Mouse (Mus musculus): Measurements from ENCODE around the gene Ms4a13. TPM values are rescaled to one million over a fixed set of nuclear protein-coding genes. Genes with fewer than 3 reads are reported as not detected.
A peak's percentile ranks its signal among the peaks of the same experiment; 100 is the strongest.
"Not testable (repeated sequence)": the region's sequence is repeated elsewhere in the genome, so short reads cannot be mapped to it uniquely, and the experiment has no call there.

Ms4a13 gene
- polyA plus RNA-seq, 1 experiment from 2014 or later = not detected

- 56% methylated on average over 5 of the region's 5 CpGs for WGBS
- peak; percentile 48; the same call in 1 of the 2 replicates for ATAC-seq (ENCODE audit: low FRiP score, low TSS enrichment)
These were observed 35.8 kb upstream of the Ms4a13 start, which contains the start of gene Ms4a12 for GRCm38 (mm10) chr19:11232348-11232747. Gene Ms4a12, minus strand, starts transcription at chr19:11232448.

GRCm38 (mm10) chr19:11192552-11192951 is 4.0 kb downstream of the Ms4a13 start:
- WGBS = 57% methylated on average over 1 of the region's 1 CpGs
- DNase-seq (ENCODE audit: low spot score) = peak; percentile 49
- peak; percentile 51; the same call in 1 of the 2 replicates for ATAC-seq (ENCODE audit: low FRiP score, low TSS enrichment)
- Histone ChIP-seq H3K4me1 (replicated peaks; ENCODE audit: control insufficient read depth, insufficient read depth) (no peaks in the 10 kb centered on the region), H3K27me3 (ENCODE audit: control insufficient read depth, insufficient read depth, low read length) (no peaks in the 10 kb centered on the region), H3K4me3 (ENCODE audit: low read depth, low read length) (no peak overlapping the region), H3K4me2 (replicated peaks; ENCODE audit: low read depth) (no peak overlapping the region), H3K9me3 (ENCODE audit: control insufficient read depth, low read length) (no peaks in the 10 kb centered on the region), H3K36me3 (ENCODE audit: control insufficient read depth, insufficient read depth, low read length) (no peaks in the 10 kb centered on the region), H3K27ac (replicated peaks) (no peak overlapping the region), H3K9ac (ENCODE audit: low read length) (no peak overlapping the region)
- TF ChIP-seq CTCF (IDR thresholded peaks at IDR 0.05; ENCODE audit: low read depth) (no peak), EP300 (optimal IDR thresholded peaks at IDR 0.05) (no peak)

More at GRCm38 (mm10) chr19:11232348-11232747, 35.8 kb upstream of the Ms4a13 start, which contains the start of gene Ms4a12:
- no peak within 1 kb of the TSS for H3K4me2 ChIP-seq (replicated peaks; ENCODE audit: low read depth)
- H3K27ac ChIP-seq (replicated peaks) = peak within 1 kb of the TSS; percentile 19; the same call in 1 of the 2 replicates
- no peaks in the 10 kb centered on the region for H3K9me3 ChIP-seq (ENCODE audit: control insufficient read depth, low read length)
- TF ChIP-seq EP300 (optimal IDR thresholded peaks at IDR 0.05) (no peak), CTCF (IDR thresholded peaks at IDR 0.05; ENCODE audit: low read depth) (no peak)
- no peaks in the 10 kb centered on the region for H3K36me3 ChIP-seq (ENCODE audit: control insufficient read depth, insufficient read depth, low read length)
- no peak for DNase-seq (ENCODE audit: low spot score)
- H3K9ac ChIP-seq (ENCODE audit: low read length) = no peak within 1 kb of the TSS
- no peak within 1 kb of the TSS for H3K4me3 ChIP-seq (ENCODE audit: low read depth, low read length)
- no peaks in the 10 kb centered on the region for H3K4me1 ChIP-seq (replicated peaks; ENCODE audit: control insufficient read depth, insufficient read depth)
- H3K27me3 ChIP-seq (ENCODE audit: control insufficient read depth, insufficient read depth, low read length) = no peaks in the 10 kb centered on the region

GRCm38 (mm10) chr19:11184121-11184520 is 12.4 kb downstream of the Ms4a13 start:
- Histone ChIP-seq H3K9ac (ENCODE audit: low read length) (no peak overlapping the region), H3K9me3 (ENCODE audit: control insufficient read depth, low read length) (no peaks in the 10 kb centered on the region), H3K27ac (replicated peaks) (no peak overlapping the region), H3K27me3 (ENCODE audit: control insufficient read depth, insufficient read depth, low read length) (no peaks in the 10 kb centered on the region), H3K4me2 (replicated peaks; ENCODE audit: low read depth) (no peak overlapping the region), H3K4me3 (ENCODE audit: low read depth, low read length) (no peak overlapping the region), H3K36me3 (ENCODE audit: control insufficient read depth, insufficient read depth, low read length) (no peaks in the 10 kb centered on the region), H3K4me1 (replicated peaks; ENCODE audit: control insufficient read depth, insufficient read depth) (no peaks in the 10 kb centered on the region)
- 24% methylated on average over 5 of the region's 5 CpGs for WGBS
- TF ChIP-seq EP300 (optimal IDR thresholded peaks at IDR 0.05) (no peak), CTCF (IDR thresholded peaks at IDR 0.05; ENCODE audit: low read depth) (peak; percentile 67)
- ATAC-seq (ENCODE audit: low FRiP score, low TSS enrichment) (no peak), DNase-seq (ENCODE audit: low spot score) (peak; percentile 38)

GRCm38 (mm10) chr19:11177464-11177863 is 19.1 kb downstream of the Ms4a13 start:
- Histone ChIP-seq H3K9me3 (ENCODE audit: control insufficient read depth, low read length) (no peaks in the 10 kb centered on the region), H3K27ac (replicated peaks) (no peak overlapping the region), H3K9ac (ENCODE audit: low read length) (no peak overlapping the region), H3K27me3 (ENCODE audit: control insufficient read depth, insufficient read depth, low read length) (no peaks in the 10 kb centered on the region), H3K4me2 (replicated peaks; ENCODE audit: low read depth) (no peak overlapping the region), H3K36me3 (ENCODE audit: control insufficient read depth, insufficient read depth, low read length) (no peaks in the 10 kb centered on the region), H3K4me1 (replicated peaks; ENCODE audit: control insufficient read depth, insufficient read depth) (no peaks in the 10 kb centered on the region), H3K4me3 (ENCODE audit: low read depth, low read length) (no peak overlapping the region)
- DNase-seq (ENCODE audit: low spot score) (no peak), ATAC-seq (ENCODE audit: low FRiP score, low TSS enrichment) (no peak)
- no peak for TF ChIP-seq EP300 (optimal IDR thresholded peaks at IDR 0.05)
- no peak for TF ChIP-seq CTCF (IDR thresholded peaks at IDR 0.05; ENCODE audit: low read depth)
- 63% methylated on average over 2 of the region's 2 CpGs for WGBS

GRCm38 (mm10) chr19:11165172-11165571 is 31.4 kb downstream of the Ms4a13 start, which contains the start of gene 1700025F22Rik:
Gene 1700025F22Rik, minus strand, starts transcription at chr19:11165320.
- H3K4me1 ChIP-seq (replicated peaks; ENCODE audit: control insufficient read depth, insufficient read depth) = no peaks in the 10 kb centered on the region
- no peaks in the 10 kb centered on the region for H3K27me3 ChIP-seq (ENCODE audit: control insufficient read depth, insufficient read depth, low read length)
- ATAC-seq (ENCODE audit: low FRiP score, low TSS enrichment) = no peak
- H3K4me2 ChIP-seq (replicated peaks; ENCODE audit: low read depth) = no peak within 1 kb of the TSS
- H3K9me3 ChIP-seq (ENCODE audit: control insufficient read depth, low read length) = no peaks in the 10 kb centered on the region
- no peak within 1 kb of the TSS for H3K27ac ChIP-seq (replicated peaks)
- no peak within 1 kb of the TSS for H3K4me3 ChIP-seq (ENCODE audit: low read depth, low read length)
- 33% methylated on average over 10 of the region's 10 CpGs for WGBS
- no peaks in the 10 kb centered on the region for H3K36me3 ChIP-seq (ENCODE audit: control insufficient read depth, insufficient read depth, low read length)
- no peak within 1 kb of the TSS for H3K9ac ChIP-seq (ENCODE audit: low read length)
- TF ChIP-seq CTCF (IDR thresholded peaks at IDR 0.05; ENCODE audit: low read depth) (peak; percentile 62), EP300 (optimal IDR thresholded peaks at IDR 0.05) (no peak)
- peak; percentile 63 for DNase-seq (ENCODE audit: low spot score)

- DNase-seq (ENCODE audit: low spot score); H3K27ac ChIP-seq (replicated peaks); H3K9ac ChIP-seq (ENCODE audit: low read length); H3K36me3 ChIP-seq (ENCODE audit: control insufficient read depth, insufficient read depth, low read length); H3K4me1 ChIP-seq (replicated peaks; ENCODE audit: control insufficient read depth, insufficient read depth); ATAC-seq (ENCODE audit: low FRiP score, low TSS enrichment); H3K27me3 ChIP-seq (ENCODE audit: control insufficient read depth, insufficient read depth, low read length); H3K4me3 ChIP-seq (ENCODE audit: low read depth, low read length); H3K4me2 ChIP-seq (replicated peaks; ENCODE audit: low read depth); H3K9me3 ChIP-seq (ENCODE audit: control insufficient read depth, low read length): not testable (repeated sequence)
- WGBS = 71% methylated on average over 6 of the region's 6 CpGs
These were observed 38.6 kb downstream of the Ms4a13 start for GRCm38 (mm10) chr19:11157890-11158289.

Measured in stomach, postnatal 0 days (tissue).